Mouse (Mus musculus): Measurements from ENCODE around the gene Zc3h6. TPM values are rescaled to one million over a fixed set of nuclear protein-coding genes. Genes with fewer than 3 reads are reported as not detected.

Zc3h6 gene
- polyA plus RNA-seq (2015; fragmentation: Nextera tagmentation; extraction: Ambion mirVana): 0.89 and 1.3 TPM in 2 replicates

DNA sequence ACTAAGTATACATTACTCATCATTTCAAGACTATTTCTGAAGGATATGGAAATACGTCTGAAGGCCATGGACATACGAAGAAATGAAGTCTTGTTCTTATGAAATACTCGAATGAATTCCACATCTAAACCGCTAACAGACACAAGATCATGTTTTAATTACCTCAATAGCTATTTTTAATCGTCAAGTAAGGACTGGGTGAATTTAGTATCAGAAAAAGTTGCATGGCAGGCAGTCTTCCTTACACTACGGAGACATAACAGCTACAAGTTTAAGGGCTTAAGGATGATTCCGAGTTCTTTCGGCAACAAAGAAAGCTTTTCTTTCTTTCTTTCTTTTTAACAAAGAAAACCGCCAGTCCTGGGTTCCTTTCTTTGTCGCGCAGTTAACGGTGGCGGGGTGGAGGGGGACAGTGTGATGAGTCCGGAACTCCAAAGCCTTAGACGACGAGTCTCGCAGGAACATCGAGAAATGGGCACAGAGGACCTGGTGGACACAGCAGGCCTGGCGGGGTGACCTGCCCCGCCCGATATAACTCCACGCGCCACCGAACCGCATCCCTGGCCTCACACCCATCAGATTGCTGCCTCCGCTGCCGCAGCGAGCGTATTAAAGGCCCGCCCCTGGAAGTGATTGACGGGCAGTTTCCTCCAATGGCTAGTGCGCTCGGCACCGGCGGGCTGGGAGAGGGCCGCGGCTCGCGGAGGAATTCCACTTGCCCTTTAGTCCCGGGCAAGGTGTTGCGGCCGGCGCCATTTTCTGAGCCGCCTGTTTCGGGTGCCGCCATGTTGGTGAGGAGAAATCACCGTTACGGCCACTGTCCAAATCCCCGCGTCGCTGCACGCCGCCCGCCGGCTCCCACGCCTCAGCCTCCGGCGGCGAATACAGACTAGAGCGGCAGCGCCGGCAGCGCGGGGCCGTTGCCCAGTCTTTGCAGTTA lies at the start of gene Zc3h6:
Gene Zc3h6 (plus strand): TSS at position 762 of the 940 bp plus-strand sequence.
- peak; percentile 97 for ATAC-seq (replicated peaks; ENCODE audit: extremely low read depth, insufficient read depth, low FRiP score)
- no peaks in the 10 kb centered on the region for H3K4me1 ChIP-seq (ENCODE audit: control insufficient read depth, insufficient read depth, low read length)
- H3K4me2 ChIP-seq (ENCODE audit: low read depth, low read length): peak within 1 kb of the TSS; percentile 72
- H3K9me3 ChIP-seq (replicated peaks; ENCODE audit: control insufficient read depth, low read length): no peaks in the 10 kb centered on the region
- peak within 1 kb of the TSS; percentile 100 for H3K9ac ChIP-seq (ENCODE audit: low read length)
- no peaks in the 10 kb centered on the region for H3K27me3 ChIP-seq (ENCODE audit: control insufficient read depth, insufficient read depth, low read length)
- H3K4me3 ChIP-seq (ENCODE audit: low read length): peak within 1 kb of the TSS; percentile 89
- no peaks in the 10 kb centered on the region for H3K36me3 ChIP-seq (ENCODE audit: control insufficient read depth, insufficient read depth)
- peak within 1 kb of the TSS; percentile 100 for H3K27ac ChIP-seq (ENCODE audit: low read length)
- WGBS: under 1% methylated on average over 65 of the region's 65 CpGs

DNA sequence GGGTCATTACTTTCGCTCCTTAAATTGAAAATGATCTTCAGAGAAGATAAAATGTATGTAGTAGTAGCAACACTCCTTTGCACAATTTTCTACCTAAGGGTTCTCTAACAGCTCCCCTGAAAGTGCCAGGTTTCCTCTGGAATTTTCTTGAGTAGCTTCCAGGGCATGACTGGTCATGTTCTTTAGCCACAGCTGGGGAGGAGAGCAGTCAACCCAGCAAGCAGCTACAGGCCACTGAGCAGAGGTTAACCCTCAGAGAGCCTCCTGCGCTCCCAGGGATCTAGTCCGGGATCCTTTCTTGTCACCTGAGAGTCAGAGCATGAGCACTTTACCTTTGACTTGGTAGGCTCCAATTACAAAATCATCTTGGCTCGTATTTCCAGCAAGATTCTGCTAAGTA lies 42.4 kb upstream of the Zc3h6 start:
- Histone ChIP-seq H3K27me3 (ENCODE audit: control insufficient read depth, insufficient read depth, low read length) (no peaks in the 10 kb centered on the region), H3K4me2 (ENCODE audit: low read depth, low read length) (no peak overlapping the region), H3K9ac (ENCODE audit: low read length) (no peak overlapping the region), H3K9me3 (replicated peaks; ENCODE audit: control insufficient read depth, low read length) (no peaks in the 10 kb centered on the region), H3K36me3 (ENCODE audit: control insufficient read depth, insufficient read depth) (peaks cover 5% of the 10 kb centered on the region; the same call in 1 of the 2 replicates), H3K4me3 (ENCODE audit: low read length) (no peak overlapping the region), H3K4me1 (ENCODE audit: control insufficient read depth, insufficient read depth, low read length) (no peaks in the 10 kb centered on the region), H3K27ac (ENCODE audit: low read length) (no peak overlapping the region)
- no peak for ATAC-seq (replicated peaks; ENCODE audit: extremely low read depth, insufficient read depth, low FRiP score)
- 92% methylated on average over 4 of the region's 4 CpGs for WGBS

DNA sequence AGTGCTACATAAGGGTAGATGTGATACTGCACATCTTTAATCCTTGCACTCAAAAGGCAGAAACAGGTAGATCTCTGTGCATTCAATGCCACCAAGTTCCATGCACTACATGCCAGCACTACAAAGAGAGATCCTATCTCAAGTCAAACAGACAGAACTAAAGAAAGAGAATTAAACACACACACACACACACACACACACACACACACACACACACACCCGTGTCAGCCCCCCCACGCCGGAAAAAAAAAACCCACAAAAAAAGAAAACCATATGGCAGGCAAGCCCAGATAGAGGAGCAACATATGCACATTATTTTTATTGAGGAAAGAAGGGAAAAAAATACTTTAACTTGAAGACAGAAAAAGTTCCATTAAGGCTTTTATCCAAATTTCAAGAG lies 38.8 kb upstream of the Zc3h6 start:
- WGBS: 73% methylated on average over 3 of the region's 3 CpGs
- no peak for ATAC-seq (replicated peaks; ENCODE audit: extremely low read depth, insufficient read depth, low FRiP score)
- Histone ChIP-seq H3K27me3 (ENCODE audit: control insufficient read depth, insufficient read depth, low read length) (no peaks in the 10 kb centered on the region), H3K4me3 (ENCODE audit: low read length) (no peak overlapping the region), H3K27ac (ENCODE audit: low read length) (no peak overlapping the region), H3K4me2 (ENCODE audit: low read depth, low read length) (no peak overlapping the region), H3K9me3 (replicated peaks; ENCODE audit: control insufficient read depth, low read length) (no peaks in the 10 kb centered on the region), H3K36me3 (ENCODE audit: control insufficient read depth, insufficient read depth) (peaks cover 8% of the 10 kb centered on the region; the same call in 1 of the 2 replicates), H3K4me1 (ENCODE audit: control insufficient read depth, insufficient read depth, low read length) (no peaks in the 10 kb centered on the region), H3K9ac (ENCODE audit: low read length) (no peak overlapping the region)

DNA sequence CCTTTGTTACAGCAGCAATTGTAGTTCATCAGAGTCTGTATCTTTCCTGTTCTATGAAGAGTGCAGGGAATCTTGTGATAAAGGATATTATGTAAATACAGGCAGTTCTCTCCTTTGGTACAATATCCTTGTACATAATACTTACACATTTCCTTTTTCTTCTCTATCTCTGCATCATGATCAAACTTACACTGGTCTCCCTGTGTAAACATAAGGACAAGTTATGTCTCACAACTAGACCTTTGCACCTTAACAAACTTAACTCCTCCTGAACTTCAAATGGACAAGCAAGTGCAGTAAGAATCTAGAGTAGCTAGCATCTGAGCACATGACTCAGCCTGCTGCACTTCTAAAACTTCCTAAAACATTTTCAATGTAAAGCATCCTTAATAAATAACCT lies 36.5 kb upstream of the Zc3h6 start:
- Histone ChIP-seq H3K4me2 (ENCODE audit: low read depth, low read length) (no peak overlapping the region), H3K36me3 (ENCODE audit: control insufficient read depth, insufficient read depth) (peaks cover 12% of the 10 kb centered on the region; the same call in 1 of the 2 replicates), H3K27ac (ENCODE audit: low read length) (no peak overlapping the region), H3K4me1 (ENCODE audit: control insufficient read depth, insufficient read depth, low read length) (no peaks in the 10 kb centered on the region), H3K27me3 (ENCODE audit: control insufficient read depth, insufficient read depth, low read length) (no peaks in the 10 kb centered on the region), H3K9ac (ENCODE audit: low read length) (no peak overlapping the region), H3K4me3 (ENCODE audit: low read length) (no peak overlapping the region), H3K9me3 (replicated peaks; ENCODE audit: control insufficient read depth, low read length) (no peaks in the 10 kb centered on the region)
- no peak for ATAC-seq (replicated peaks; ENCODE audit: extremely low read depth, insufficient read depth, low FRiP score)

DNA sequence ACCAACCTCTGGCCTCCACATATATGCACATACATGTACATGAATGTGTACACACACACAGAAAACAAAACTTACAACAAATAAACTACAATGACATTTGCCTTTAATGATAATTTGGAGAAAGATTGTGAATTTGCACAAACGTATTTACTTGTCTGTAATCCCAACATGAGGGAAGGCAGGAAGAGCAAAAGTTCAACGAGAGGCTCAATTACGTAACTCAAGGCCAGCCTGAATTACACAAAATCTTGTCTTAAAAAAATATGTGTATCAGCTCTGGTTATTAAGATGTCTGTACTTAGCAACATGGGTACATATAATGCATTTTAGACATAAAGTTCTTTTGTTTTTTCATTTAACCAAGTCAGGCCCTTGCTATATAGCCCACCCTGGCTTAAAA lies 30.9 kb upstream of the Zc3h6 start:
- H3K4me2 ChIP-seq (ENCODE audit: low read depth, low read length): no peak overlapping the region
- ATAC-seq (replicated peaks; ENCODE audit: extremely low read depth, insufficient read depth, low FRiP score): no peak
- no peaks in the 10 kb centered on the region for H3K27me3 ChIP-seq (ENCODE audit: control insufficient read depth, insufficient read depth, low read length)
- no peak overlapping the region for H3K4me3 ChIP-seq (ENCODE audit: low read length)
- H3K4me1 ChIP-seq (ENCODE audit: control insufficient read depth, insufficient read depth, low read length): no peaks in the 10 kb centered on the region
- H3K9me3 ChIP-seq (replicated peaks; ENCODE audit: control insufficient read depth, low read length): no peaks in the 10 kb centered on the region
- WGBS: 77% methylated on average over 3 of the region's 3 CpGs
- H3K36me3 ChIP-seq (ENCODE audit: control insufficient read depth, insufficient read depth): peaks cover 4% of the 10 kb centered on the region
- no peak overlapping the region for H3K27ac ChIP-seq (ENCODE audit: low read length)
- no peak overlapping the region for H3K9ac ChIP-seq (ENCODE audit: low read length)

DNA sequence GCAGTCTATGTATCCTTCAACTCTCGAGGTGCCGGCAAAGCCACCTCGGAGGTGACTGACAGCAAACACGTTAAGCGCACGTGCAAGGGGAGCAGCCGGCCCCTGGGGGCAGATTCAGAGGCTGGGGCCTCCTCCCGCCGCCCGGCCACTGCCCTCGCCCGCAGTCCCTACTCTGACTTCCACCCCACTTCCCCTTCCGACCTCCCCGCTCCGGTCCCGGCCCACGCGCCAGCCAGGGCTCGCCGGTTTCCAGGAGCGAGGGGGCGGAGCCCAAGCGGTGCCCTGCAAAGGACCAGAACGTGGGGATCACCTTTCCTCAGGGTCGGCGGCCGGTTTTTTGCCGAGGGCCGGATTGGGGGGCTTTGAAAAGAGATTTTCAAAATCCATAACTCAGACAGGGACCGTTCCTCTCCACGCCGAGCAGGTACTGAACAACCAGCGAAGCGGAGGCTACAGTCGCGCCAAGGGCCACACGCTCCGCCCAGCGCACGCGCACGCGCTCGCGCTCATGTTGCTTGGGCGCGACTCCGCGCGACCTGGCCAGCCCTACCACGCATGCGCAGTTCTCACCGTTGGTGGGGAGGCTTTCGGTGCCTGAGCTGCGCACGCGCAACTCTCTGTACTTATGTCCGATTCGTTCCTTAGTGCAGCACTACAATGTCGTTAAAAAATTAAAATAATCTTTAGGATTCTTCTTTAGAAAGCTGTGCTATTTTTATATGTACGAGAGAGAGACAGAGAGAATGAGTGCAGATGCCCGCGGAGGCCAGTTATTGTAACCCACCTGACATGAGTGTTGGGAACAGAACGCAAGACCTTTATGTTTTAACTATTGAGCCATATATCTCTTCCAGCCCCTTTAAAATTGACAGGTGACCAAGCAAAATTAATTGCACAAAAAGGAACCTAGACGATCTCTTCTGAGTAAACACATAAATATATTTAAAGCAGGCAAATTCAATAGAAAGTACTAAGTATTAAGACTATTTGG lies 23.4 kb upstream of the Zc3h6 start, which contains the start of gene Zc3h8:
Gene Zc3h8 (minus strand): TSS at position 540 of the 991 bp plus-strand sequence.
- peaks cover 5% of the 10 kb centered on the region for H3K4me1 ChIP-seq (ENCODE audit: control insufficient read depth, insufficient read depth, low read length)
- H3K27ac ChIP-seq (ENCODE audit: low read length): peak within 1 kb of the TSS; percentile 88
- H3K4me2 ChIP-seq (ENCODE audit: low read depth, low read length): peak within 1 kb of the TSS; percentile 79
- peak; percentile 94 for ATAC-seq (replicated peaks; ENCODE audit: extremely low read depth, insufficient read depth, low FRiP score)
- H3K4me3 ChIP-seq (ENCODE audit: low read length): peak within 1 kb of the TSS; percentile 82
- H3K27me3 ChIP-seq (ENCODE audit: control insufficient read depth, insufficient read depth, low read length): no peaks in the 10 kb centered on the region
- H3K36me3 ChIP-seq (ENCODE audit: control insufficient read depth, insufficient read depth): no peaks in the 10 kb centered on the region; the same call in 1 of the 2 replicates
- no peaks in the 10 kb centered on the region for H3K9me3 ChIP-seq (replicated peaks; ENCODE audit: control insufficient read depth, low read length)
- WGBS: 2% methylated on average over 65 of the region's 65 CpGs
- H3K9ac ChIP-seq (ENCODE audit: low read length): peak within 1 kb of the TSS; percentile 79

DNA sequence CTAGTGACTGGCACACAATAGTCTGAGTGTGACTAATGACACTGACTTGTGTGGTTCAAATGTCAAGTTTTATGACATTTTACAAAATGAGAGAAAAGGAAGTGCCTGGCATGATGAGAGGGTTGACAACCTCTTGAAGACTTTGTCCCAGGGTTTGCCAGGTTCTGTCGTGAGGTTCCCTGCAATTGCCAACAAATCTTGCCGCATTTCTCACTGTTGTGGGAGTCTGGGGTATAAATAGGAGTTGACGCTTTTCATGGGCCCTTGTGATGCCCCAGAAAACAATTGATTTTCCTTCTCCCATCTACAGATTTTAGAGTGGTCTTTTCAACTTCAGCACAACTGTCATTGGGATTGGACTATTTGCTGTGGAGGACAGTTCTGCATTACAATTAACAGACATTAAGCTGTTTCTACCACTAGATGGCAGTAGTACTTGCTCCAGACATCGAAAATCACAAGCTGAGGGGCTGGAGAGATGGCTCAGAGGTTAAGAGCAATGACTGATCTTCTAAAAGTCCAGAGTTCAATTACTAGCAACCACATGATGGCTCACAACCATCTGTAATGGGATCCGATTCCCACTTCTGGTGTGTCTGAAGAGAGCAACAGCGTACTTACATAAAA lies 19.1 kb upstream of the Zc3h6 start:
- no peaks in the 10 kb centered on the region for H3K36me3 ChIP-seq (ENCODE audit: control insufficient read depth, insufficient read depth)
- no peaks in the 10 kb centered on the region for H3K27me3 ChIP-seq (ENCODE audit: control insufficient read depth, insufficient read depth, low read length)
- no peak overlapping the region for H3K4me3 ChIP-seq (ENCODE audit: low read length)
- peaks cover 2% of the 10 kb centered on the region for H3K4me1 ChIP-seq (ENCODE audit: control insufficient read depth, insufficient read depth, low read length)
- no peaks in the 10 kb centered on the region for H3K9me3 ChIP-seq (replicated peaks; ENCODE audit: control insufficient read depth, low read length)
- no peak for ATAC-seq (replicated peaks; ENCODE audit: extremely low read depth, insufficient read depth, low FRiP score)
- H3K4me2 ChIP-seq (ENCODE audit: low read depth, low read length): no peak overlapping the region
- no peak overlapping the region for H3K9ac ChIP-seq (ENCODE audit: low read length)
- 35% methylated on average over 6 of the region's 6 CpGs for WGBS
- H3K27ac ChIP-seq (ENCODE audit: low read length): no peak overlapping the region

DNA sequence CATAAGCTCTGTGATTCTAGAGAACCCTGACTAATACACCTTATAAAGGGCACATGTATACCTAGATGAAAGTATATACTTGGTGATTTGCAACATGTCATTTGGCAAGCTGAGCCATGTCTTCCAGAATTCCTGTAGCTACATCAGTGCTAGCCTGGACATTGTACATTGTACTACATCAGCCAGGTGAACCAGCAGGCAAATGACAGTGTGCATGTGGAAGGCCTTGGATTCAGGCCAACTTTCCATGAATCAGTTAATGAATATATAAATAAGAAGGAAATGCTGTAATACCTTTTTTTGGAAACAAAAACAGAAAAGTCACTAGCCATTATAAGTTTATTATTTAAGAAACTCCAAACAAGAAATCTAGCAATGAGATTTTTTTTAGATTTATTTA lies 13.0 kb upstream of the Zc3h6 start:
- Histone ChIP-seq H3K4me2 (ENCODE audit: low read depth, low read length) (no peak overlapping the region), H3K9me3 (replicated peaks; ENCODE audit: control insufficient read depth, low read length) (no peaks in the 10 kb centered on the region), H3K36me3 (ENCODE audit: control insufficient read depth, insufficient read depth) (no peaks in the 10 kb centered on the region), H3K27ac (ENCODE audit: low read length) (no peak overlapping the region), H3K4me3 (ENCODE audit: low read length) (no peak overlapping the region), H3K27me3 (ENCODE audit: control insufficient read depth, insufficient read depth, low read length) (no peaks in the 10 kb centered on the region), H3K9ac (ENCODE audit: low read length) (no peak overlapping the region), H3K4me1 (ENCODE audit: control insufficient read depth, insufficient read depth, low read length) (no peaks in the 10 kb centered on the region)
- no peak for ATAC-seq (replicated peaks; ENCODE audit: extremely low read depth, insufficient read depth, low FRiP score)
